Mouse (Mus musculus) cerebellum, adult (tissue): ENCODE results near the gene Fpr3.
"Not testable (repeated sequence)": the region's sequence is repeated elsewhere in the genome, so short reads cannot be mapped to it uniquely, and the experiment has no call there.

ENCODE experiments used
- ATAC-seq: cut with Nextera tagmentation; 2 replicates; pipeline ENCODE4 v1.9.2; 2017; ENCODE audit warnings: mild to moderate bottlenecking, moderate library complexity, mixed read lengths; ENCODE audit not compliant: insufficient number of reproducible peaks, low FRiP score, low TSS enrichment

Fpr3 gene

GRCm38 (mm10) chr17:17887774-17888248 lies at the start of gene Fpr3, which contains the start of gene Fpr2:
TSS of gene Fpr3 (plus strand) at chr17:17887852.
TSS of gene Fpr2 (plus strand) at chr17:17887824.
- no peak for ATAC-seq

DNA sequence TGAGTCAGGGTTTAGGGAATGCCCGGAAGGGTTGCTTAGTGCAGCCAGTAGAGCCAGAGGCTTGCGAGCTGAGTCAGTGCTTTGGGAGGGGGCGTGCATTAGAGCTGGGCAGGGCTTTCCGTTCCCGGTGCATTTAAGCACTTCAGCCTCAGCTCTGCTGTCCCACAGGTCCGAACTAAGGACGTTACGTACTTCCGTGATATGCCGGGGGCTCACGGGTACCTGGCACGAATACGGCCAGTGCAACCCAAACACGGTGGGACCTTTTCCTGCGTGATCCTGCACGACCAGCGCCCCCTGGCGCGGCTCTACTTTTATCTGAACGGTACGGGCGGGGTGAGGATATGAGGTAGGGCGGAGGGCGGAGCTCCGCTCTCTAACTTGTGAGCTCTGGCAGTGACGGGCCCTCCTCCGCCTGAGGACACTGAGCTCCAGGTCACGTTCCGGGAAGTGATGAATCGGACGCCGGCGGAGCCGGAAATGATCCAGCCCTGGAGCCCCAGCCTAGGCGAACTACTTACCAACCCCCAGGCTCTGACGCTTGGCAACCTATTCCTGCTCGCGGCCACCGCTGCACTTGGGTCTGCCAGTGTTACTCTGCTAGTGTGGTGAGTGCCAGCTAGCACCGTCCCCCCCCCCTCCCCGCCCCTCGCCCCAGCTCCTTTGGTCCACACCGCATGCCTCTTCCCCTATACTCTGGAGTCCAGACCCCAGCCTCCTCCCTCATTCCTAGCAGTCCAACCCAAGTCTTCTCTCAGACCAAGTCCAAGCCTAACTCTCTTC lies 49.5 kb upstream of the Fpr3 start:
- peak; percentile 94 for ATAC-seq

DNA sequence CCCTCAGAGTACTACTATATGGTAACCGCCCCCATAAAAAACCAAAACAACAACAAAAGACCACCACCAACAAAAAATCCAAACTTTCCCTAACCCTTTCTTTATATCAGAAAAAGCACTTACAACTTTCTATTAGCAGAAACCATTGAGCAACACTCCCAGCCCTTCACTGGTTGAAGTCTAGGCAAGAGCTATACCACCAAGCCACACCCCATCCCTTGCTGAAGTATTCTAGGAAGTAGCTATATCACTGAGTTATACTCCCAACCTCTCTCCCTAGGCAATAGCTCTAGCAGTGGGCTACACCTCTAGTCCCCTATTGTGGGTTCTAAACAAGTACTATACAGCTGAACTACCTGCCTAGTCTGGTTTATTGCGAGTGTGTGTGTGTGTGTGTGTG lies 48.4 kb upstream of the Fpr3 start:
- no peak for ATAC-seq

GRCm38 (mm10) chr17:17840796-17841195 lies 46.9 kb upstream of the Fpr3 start:
- no peak for ATAC-seq

DNA sequence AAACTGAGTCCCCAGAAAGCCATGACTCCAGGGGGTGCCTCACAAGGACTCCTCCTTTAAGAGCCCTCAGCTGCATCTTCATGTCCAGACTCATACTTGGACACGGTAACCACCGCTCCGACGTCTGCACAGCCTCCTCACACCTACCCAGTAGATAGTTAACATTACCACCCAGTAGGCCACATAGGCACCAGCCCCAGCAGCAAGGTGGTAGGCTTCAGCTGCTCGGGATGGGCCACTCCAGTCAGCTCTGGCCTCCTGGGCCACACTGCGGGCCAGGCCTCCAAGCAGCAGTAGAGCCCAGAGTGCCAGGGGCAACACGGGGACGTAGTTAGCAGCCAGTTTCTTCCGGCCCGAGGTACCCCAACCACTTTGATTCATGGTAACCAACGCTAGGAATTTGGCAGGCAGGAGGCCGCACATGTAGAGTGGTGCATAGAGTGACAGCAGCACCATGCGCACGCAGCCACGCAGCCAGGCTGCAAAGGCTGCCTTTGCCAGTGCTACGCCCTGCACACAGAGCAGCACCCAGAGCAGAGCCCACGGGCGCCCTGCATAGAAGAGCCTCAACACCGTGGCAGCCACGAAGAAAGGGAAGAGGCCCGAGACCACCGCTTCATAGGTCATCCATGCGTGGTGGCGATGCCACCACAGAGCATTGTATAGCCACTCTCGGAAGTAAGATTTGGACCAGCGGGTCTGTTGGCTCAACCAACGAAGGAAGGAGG lies 44.0 kb upstream of the Fpr3 start:
- ATAC-seq, result no peak; the same call in 1 of the 2 replicates

- ATAC-seq, result not testable (repeated sequence)
These were observed 43.0 kb upstream of the Fpr3 start for GRCm38 (mm10) chr17:17844606-17845005.

DNA sequence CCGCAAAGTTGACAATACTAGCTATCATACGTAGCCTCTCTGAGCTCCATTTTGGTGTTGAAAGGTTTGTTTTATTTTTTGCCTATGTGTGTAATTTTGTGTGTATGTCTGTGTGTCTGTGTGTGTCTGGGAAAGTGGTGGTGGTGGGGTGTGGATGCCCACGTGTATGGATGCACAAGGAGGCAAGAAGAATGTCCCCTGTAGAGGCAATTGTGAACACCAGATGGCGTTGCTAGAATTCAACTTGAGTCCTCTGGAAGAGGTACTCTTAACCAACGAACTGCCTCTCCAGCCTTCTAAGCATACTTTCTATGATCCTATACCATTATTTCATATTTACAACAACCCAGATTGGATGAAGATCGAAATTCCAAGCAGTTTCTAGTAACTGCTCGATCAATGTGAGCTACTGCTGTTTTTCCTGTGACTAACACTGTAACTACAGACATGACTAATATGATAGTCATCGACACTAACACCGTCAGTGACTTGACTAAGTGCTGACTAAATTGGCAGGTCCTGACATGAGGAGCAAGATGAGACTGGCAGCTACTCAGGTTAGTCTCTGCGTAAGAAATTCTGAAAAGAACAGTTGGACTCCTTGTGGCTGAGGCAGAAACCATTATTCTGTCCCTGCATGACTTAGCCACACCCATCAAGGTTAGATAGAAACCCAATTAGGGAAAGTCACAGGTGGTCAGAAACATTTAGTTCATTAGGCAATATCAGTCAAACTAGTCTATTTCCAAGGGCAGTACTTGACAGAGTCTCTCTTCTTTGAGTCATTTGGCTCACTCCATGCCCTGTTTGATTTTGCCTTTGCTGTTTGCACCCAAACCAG lies 42.2 kb upstream of the Fpr3 start:
- ATAC-seq, result no peak

- ATAC-seq, result no peak
These were observed 38.7 kb upstream of the Fpr3 start for GRCm38 (mm10) chr17:17848988-17849387.

DNA sequence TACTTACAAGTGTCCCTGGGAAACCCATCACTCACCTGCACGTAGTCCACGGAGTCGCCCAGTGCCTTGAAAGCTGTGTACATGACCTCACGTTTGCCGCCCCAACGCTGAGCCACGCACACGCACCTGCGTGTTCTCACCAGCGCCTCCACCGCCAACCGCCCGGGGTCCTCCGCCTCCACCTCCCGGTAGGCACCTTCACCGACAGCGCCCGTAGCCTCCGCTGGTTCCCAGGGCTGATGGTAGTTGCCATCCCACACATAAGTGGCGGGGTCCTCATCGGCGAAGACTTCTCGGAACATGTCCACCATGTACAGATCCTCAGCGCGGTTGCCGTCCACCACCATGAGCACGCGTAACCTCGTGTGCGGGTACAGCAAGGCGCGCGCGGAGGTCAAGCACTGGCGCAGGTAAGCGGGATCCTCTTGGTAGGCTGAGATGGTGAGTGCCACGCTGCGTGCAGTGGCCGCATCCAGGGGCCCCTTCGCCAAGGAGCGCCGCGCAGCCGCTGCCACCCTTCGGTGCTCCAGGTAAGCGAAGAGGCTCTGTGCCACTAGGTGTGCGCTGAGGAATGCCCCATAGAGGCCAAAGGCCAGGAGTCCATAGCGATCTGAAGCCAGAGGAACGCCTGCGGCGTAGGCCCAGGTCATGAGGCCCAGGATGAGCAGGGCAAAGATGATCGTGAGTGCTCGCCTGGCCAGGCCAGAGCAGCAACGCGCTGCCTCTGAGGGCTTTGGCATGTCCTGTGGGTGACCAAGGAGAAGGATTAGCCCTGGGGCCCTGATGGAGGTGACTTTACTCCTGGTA lies 37.5 kb upstream of the Fpr3 start:
- peak; percentile 31; the same call in 1 of the 2 replicates for ATAC-seq

GRCm38 (mm10) chr17:17855064-17855838 lies 32.4 kb upstream of the Fpr3 start, which contains the start of gene Has1:
TSS of gene Has1 (minus strand) at chr17:17855205.
- ATAC-seq, result no peak

DNA sequence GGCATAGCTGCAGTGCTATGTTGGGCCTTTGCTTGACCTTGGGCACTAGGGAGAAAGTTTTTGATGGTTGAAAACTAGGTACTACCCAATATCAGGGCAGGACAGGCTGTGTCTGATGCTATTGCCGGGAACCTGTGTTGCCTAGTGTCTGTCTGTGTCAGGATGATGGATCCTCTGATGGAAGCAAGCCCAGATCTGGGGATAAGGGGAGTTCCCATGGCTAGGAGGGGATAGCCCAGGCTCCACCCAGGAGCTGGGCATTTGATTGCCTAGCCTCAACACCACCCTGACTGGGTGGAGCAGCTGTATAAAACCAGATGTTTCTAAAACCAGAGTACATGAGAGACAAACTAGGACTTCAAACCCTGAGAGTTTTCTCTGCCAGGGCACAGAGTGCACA lies 31.0 kb upstream of the Fpr3 start:
- ATAC-seq, result no peak

- no peak for ATAC-seq
These were observed 30.2 kb upstream of the Fpr3 start for GRCm38 (mm10) chr17:17857446-17857845.

- no peak for ATAC-seq
These were observed 27.5 kb upstream of the Fpr3 start for GRCm38 (mm10) chr17:17860110-17860509.

- no peak for ATAC-seq
These were observed 25.3 kb upstream of the Fpr3 start for GRCm38 (mm10) chr17:17862360-17862759.

DNA sequence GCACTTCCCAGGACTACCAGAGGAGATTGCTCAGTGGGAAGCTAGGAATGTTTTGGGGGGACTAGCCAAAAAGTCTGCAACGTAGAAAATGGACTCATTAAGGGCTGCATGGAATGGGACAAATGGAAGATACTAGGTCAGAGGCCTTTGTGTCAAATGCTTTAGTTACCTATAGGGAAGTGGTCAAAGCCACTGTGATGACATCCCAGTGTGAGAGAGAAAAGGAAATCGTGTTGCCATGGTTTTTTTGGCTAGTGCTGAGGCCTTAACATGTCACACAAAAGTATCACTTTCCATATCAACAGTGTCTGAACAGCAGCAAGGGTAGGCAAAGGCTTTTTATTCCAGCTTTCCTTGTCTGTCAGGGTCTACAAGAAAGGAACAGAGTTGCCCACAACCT lies 22.5 kb upstream of the Fpr3 start:
- ATAC-seq, result no peak

- ATAC-seq, result no peak
These were observed 20.7 kb upstream of the Fpr3 start for GRCm38 (mm10) chr17:17866801-17867469.

GRCm38 (mm10) chr17:17870892-17871550 lies 16.6 kb upstream of the Fpr3 start:
- ATAC-seq, result no peak

DNA sequence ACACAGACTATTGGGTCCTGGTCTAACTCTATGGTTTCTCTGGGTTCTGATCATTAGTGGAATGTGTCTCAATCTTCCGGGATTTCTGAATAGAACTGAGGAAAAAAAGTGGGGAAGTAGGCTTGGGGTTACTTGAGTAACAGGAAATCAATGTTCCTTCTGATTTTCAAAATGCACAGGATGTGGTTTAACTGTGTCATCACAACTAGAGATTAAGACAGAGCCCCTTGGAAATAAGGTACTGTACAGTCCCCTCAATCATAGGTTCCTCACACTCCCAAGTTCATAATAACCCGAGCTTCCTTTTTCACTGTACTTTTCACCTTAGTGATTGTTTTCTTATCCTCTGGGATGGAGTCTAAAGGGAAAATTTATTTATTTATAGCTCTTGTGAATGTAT lies 16.0 kb upstream of the Fpr3 start:
- ATAC-seq, result no peak
